Mouse (Mus musculus) ES-E14 (cell line): ENCODE data around the gene Ptgr2.

Experiments used
- CHD2 ChIP-seq: IDR thresholded peaks from 2 replicates; pipeline ENCODE4 v1.6.1; 2014; ENCODE audit warnings: mild to moderate bottlenecking, low read depth, low read length, inconsistent platforms
- MAFK ChIP-seq: IDR thresholded peaks from 2 replicates; pipeline ENCODE4 v1.6.1; 2014; ENCODE audit warnings: mild to moderate bottlenecking, low read depth, low read length, inconsistent platforms; ENCODE audit not compliant: insufficient read depth
- ZC3H11A ChIP-seq: IDR thresholded peaks from 2 replicates; pipeline ENCODE4 v1.6.1; 2012; ENCODE audit warnings: low read depth, mild to moderate bottlenecking, inconsistent platforms, low read length, borderline replicate concordance

- TF ChIP-seq MAFK (no peak), ZC3H11A (no peak), CHD2 (no peak)
These were observed 17.8 kb upstream of the Ptgr2 start for GRCm38 (mm10) chr12:84267264-84267663.
